Mouse (Mus musculus) heart, postnatal 0 days (tissue): ENCODE measurements around the gene Gtpbp6. TPM values are rescaled to one million over a fixed set of nuclear protein-coding genes. Genes with fewer than 3 reads are reported as not detected.
"Not testable (repeated sequence)": the region's sequence is repeated elsewhere in the genome, so short reads cannot be mapped to it uniquely, and the experiment has no call there.

Source experiments
- ATAC-seq: fragments of 200-750 bp; cut with Nextera tagmentation; 2 replicates; pipeline ENCODE4 v1.8.0; 2017; ENCODE audit warnings: low read depth, moderate number of reproducible peaks, moderate library complexity; ENCODE audit not compliant: insufficient read depth
- DNase-seq: peaks from one replicate; pipeline ENCODE4 v3.0.0-alpha.2; 2016; ENCODE audit warnings: low spot score
- H3K27ac ChIP-seq: fragments of 300-500 bp; sonication (generic); 2 replicates; pipeline ENCODE4 v1.5.1; 2014; ENCODE audit warnings: low read depth, mild to moderate bottlenecking
- H3K27me3 ChIP-seq: fragments of 300-500 bp; sonication (generic); 2 replicates; pipeline ENCODE4 v1.6.1; 2014; ENCODE audit warnings: low read length, mixed read lengths; ENCODE audit not compliant: control insufficient read depth, insufficient read depth
- H3K36me3 ChIP-seq: fragments of 300-500 bp; sonication (generic); replicated peaks from 2 replicates; pipeline ENCODE4 v1.6.1; 2014; ENCODE audit warnings: low read length, mixed read lengths; ENCODE audit not compliant: control insufficient read depth, insufficient read depth
- H3K4me1 ChIP-seq: fragments of 300-500 bp; sonication (generic); 2 replicates; pipeline ENCODE4 v1.6.1; 2014; ENCODE audit warnings: antibody characterized with exemption; ENCODE audit not compliant: control insufficient read depth, insufficient read depth
- H3K4me2 ChIP-seq: fragments of 300-500 bp; sonication (generic); 2 replicates; pipeline ENCODE4 v1.6.1; 2014; ENCODE audit warnings: low read depth, mild to moderate bottlenecking, low read length, moderate library complexity
- H3K4me3 ChIP-seq: fragments of 300-500 bp; sonication (generic); 2 replicates; pipeline ENCODE4 v1.5.1; 2014; ENCODE audit warnings: low read depth, low read length
- H3K9ac ChIP-seq: fragments of 300-500 bp; sonication (generic); replicated peaks from 2 replicates; pipeline ENCODE4 v1.6.1; 2014; ENCODE audit warnings: low read depth, low read length, mixed read lengths
- H3K9me3 ChIP-seq: fragments of 300-500 bp; sonication (generic); replicated peaks from 2 replicates; pipeline ENCODE4 v1.6.1; 2016; ENCODE audit warnings: low read length; ENCODE audit not compliant: control insufficient read depth
- CTCF ChIP-seq: IDR thresholded peaks from 2 replicates; pipeline ENCODE4 v1.5.1; 2016; ENCODE audit warnings: antibody characterized with exemption, control low read depth, low read depth
- EP300 ChIP-seq: IDR thresholded peaks from 2 replicates; pipeline ENCODE4 v1.6.1; 2016; ENCODE audit warnings: antibody characterized with exemption, low read depth
- WGBS: fragments of 180-500 bp; shearing (Covaris S2); extraction: QIAGEN DNeasy Blood & Tissue Kit; methylation state at CpG from one replicate; pipeline ENCODE4 v1.1.7; 2014; 5-methylcytosine and 5-hydroxymethylcytosine counted together
- polyA plus RNA-seq: library from polyadenylated mRNA; unstranded; fragments of >200 nt; fragmentation: Nextera tagmentation; extraction: Ambion mirVana; gene quantifications from 2 replicates; pipeline ENCODE4 v1.2.1, GENCODE M21; 2015
- total RNA-seq: library from RNA; depleted of rRNA; stranded (reverse); fragments of >200 nt; gene quantifications from 2 replicates; pipeline ENCODE4 v1.2.3, GENCODE M21; 2014; ENCODE audit warnings: low replicate concordance; rRNA removed

The Gtpbp6 gene
- total and polyA plus RNA-seq, 2 experiments from 2014 or later, result 14.2 to 29.8 TPM

DNA sequence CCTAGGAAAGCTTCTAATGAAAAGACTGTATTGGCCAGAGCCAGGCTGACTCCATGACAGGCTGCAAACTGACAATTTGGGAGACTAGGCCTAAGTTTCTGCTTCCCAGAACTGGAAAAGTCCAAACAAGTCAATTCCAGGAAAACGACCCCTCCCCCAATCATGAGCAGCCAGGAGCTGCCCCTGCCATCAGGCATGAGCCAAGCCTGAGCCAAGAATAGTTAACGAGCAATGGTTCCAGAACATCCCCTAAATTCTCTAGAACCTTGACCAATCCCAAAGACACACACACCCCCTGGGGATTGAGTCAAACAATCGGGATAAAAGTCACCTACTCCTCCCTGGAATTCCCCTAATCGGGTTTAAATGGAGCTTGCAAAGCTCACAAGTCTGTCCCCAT is 25.0 kb downstream of the Gtpbp6 start:
- DNase-seq, result no peak
- Histone ChIP-seq H3K9me3 (peaks cover 30% of the 10 kb centered on the region), H3K4me2 (no peak overlapping the region), H3K36me3 (no peaks in the 10 kb centered on the region), H3K27me3 (no peaks in the 10 kb centered on the region), H3K27ac (no peak overlapping the region), H3K9ac (no peak overlapping the region), H3K4me3 (no peak overlapping the region), H3K4me1 (no peaks in the 10 kb centered on the region)
- TF ChIP-seq EP300, result no peak
- no peak for TF ChIP-seq CTCF
- WGBS, result 70% methylated on average over 4 of the region's 4 CpGs
- no peak for ATAC-seq

DNA sequence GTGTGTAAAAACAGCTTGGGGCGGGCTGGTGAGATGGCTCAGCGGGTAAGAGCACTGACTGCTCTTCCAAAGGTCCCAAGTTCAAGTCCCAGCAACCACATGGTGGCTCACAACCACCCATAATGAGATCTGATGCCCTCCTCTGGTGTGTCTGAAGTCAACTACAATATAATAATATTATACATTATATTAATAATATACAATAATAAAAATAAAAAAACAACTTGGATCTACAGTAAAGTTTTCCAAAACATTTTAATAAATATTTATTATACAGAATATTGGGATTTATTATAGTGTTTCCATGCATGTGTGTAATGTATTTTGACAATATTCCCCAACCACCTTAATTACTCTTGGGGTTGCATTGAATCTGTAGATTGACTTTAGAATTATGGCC is 35.6 kb downstream of the Gtpbp6 start, which contains the start of gene Gm17655:
Gene Gm17655, minus strand, starts transcription at position 101 of the 400 bp plus-strand sequence.
- not testable (repeated sequence) for H3K27me3 ChIP-seq, H3K4me1 ChIP-seq, DNase-seq, H3K4me3 ChIP-seq, H3K36me3 ChIP-seq, ATAC-seq, H3K9ac ChIP-seq, H3K27ac ChIP-seq, H3K4me2 ChIP-seq
- peaks cover 29% of the 10 kb centered on the region for H3K9me3 ChIP-seq
- WGBS, result 88% methylated on average over 2 of the region's 2 CpGs

DNA sequence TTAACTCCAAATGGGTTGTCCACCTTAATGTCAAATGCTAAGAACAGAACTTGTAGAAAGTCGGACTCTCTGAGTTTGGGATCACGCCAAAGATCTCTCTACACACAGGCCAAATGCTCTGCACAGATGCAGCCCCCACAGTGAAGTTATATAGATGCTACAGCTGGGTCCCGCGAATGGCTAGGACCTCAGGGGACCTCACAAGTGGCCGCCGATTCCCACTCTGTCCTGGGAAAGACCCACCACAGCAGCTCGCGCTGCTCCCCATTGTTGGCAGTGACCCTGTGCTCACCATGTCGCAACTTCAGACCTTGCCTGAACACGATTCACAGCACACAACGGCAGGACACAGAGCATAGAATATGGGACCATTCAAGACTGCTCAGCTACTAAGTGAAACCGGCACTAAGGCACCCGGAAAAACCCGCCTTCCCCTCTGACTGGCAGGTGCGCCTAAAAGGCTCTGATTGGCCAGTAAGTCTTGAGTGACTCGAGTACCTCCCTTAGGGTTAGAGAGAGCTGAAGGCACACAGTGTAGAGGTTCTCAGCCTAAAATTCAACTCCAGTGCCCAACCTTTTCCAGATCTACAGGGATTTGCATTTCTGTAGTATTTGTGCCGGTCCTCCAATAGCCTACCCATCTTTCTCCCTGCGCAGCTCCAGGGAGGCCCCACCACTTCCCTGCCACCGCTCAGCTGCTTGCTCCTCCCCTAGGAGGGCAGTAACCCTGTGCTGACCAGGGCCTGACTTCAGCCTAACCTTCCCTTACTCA is 50.2 kb downstream of the Gtpbp6 start:
- Histone ChIP-seq H3K9me3 (no peaks in the 10 kb centered on the region), H3K4me2 (peak overlapping the region; percentile 65), H3K27ac (0 out of 2 replicates have a peak overlapping the region, but pooled peaks have one; percentile 28), H3K4me3 (peak overlapping the region; percentile 69), H3K27me3 (no peaks in the 10 kb centered on the region), H3K9ac (peak overlapping the region; percentile 49), H3K4me1 (no peaks in the 10 kb centered on the region), H3K36me3 (no peaks in the 10 kb centered on the region)
- peak; percentile 98 for ATAC-seq
- 2% methylated on average over 19 of the region's 19 CpGs for WGBS
- peak; percentile 87 for DNase-seq
- no peak for TF ChIP-seq CTCF
- TF ChIP-seq EP300, result no peak

Other genes with a start within 250 kb of the Gtpbp6 start
- gene Gm15446, start 184.8 kb downstream of the Gtpbp6 start, total RNA-seq, result 0.08 and 1.6 TPM in 2 replicates
- 0.51 and 0.52 TPM in 2 replicates for gene Gm15446, start 184.8 kb downstream of the Gtpbp6 start, polyA plus RNA-seq
- 0.73 and 2.5 TPM in 2 replicates for gene Zfp932, start 111.7 kb downstream of the Gtpbp6 start, total RNA-seq
- gene Zfp932, start 111.7 kb downstream of the Gtpbp6 start, polyA plus RNA-seq, result 9.5 and 9.6 TPM in 2 replicates
- gene Gm17655, start 35.7 kb downstream of the Gtpbp6 start, total RNA-seq, result 0.12 TPM in 1 of 2 replicates, not detected in the other
- gene Gm17655, start 35.7 kb downstream of the Gtpbp6 start, polyA plus RNA-seq, result 1.4 and 1.8 TPM in 2 replicates
- gene Gm35315, start 13.8 kb downstream of the Gtpbp6 start, total RNA-seq, result 2.3 TPM in 1 of 2 replicates, not detected in the other
- 0.03 and 0.05 TPM in 2 replicates for gene Gm35315, start 13.8 kb downstream of the Gtpbp6 start, polyA plus RNA-seq
- gene Plcxd1, start 8.2 kb downstream of the Gtpbp6 start, total RNA-seq, result not detected in 2 replicates
- gene Plcxd1, start 8.2 kb downstream of the Gtpbp6 start, polyA plus RNA-seq, result 0.26 and 0.29 TPM in 2 replicates
- gene Zfp605, start 1.9 kb upstream of the Gtpbp6 start, total RNA-seq, result 0.50 and 3.3 TPM in 2 replicates
- gene Zfp605, start 1.9 kb upstream of the Gtpbp6 start, polyA plus RNA-seq, result 2.1 and 2.4 TPM in 2 replicates
- gene Chfr, start 27.6 kb upstream of the Gtpbp6 start, total RNA-seq, result 32.3 and 56.0 TPM in 2 replicates
- 17.3 and 19.7 TPM in 2 replicates for gene Chfr, start 27.6 kb upstream of the Gtpbp6 start, polyA plus RNA-seq
- gene Golga3, start 68.5 kb upstream of the Gtpbp6 start, total RNA-seq, result 10.1 and 17.6 TPM in 2 replicates
- 8.7 and 11.1 TPM in 2 replicates for gene Golga3, start 68.5 kb upstream of the Gtpbp6 start, polyA plus RNA-seq
- 17.3 and 24.2 TPM in 2 replicates for gene Ankle2, start 122.8 kb upstream of the Gtpbp6 start, total RNA-seq
- gene Ankle2, start 122.8 kb upstream of the Gtpbp6 start, polyA plus RNA-seq, result 12.5 and 12.6 TPM in 2 replicates
- 76.6 and 77.4 TPM in 2 replicates for gene Pgam5, start 161.7 kb upstream of the Gtpbp6 start, total RNA-seq
- gene Pgam5, start 161.7 kb upstream of the Gtpbp6 start, polyA plus RNA-seq, result 37.6 and 39.6 TPM in 2 replicates
- gene Pxmp2, start 178.0 kb upstream of the Gtpbp6 start, total RNA-seq, result 32.5 and 113 TPM in 2 replicates
- 48.4 and 48.6 TPM in 2 replicates for gene Pxmp2, start 178.0 kb upstream of the Gtpbp6 start, polyA plus RNA-seq
- 12.8 and 13.8 TPM in 2 replicates for gene Pole, start 178.1 kb upstream of the Gtpbp6 start, total RNA-seq
- 3.6 and 4.8 TPM in 2 replicates for gene Pole, start 178.1 kb upstream of the Gtpbp6 start, polyA plus RNA-seq
- gene P2rx2, start 235.0 kb upstream of the Gtpbp6 start, total RNA-seq, result not detected in 2 replicates
- not detected in 2 replicates for gene P2rx2, start 235.0 kb upstream of the Gtpbp6 start, polyA plus RNA-seq
- gene Lrcol1, start 236.5 kb upstream of the Gtpbp6 start, total RNA-seq, result not detected in 2 replicates
- gene Lrcol1, start 236.5 kb upstream of the Gtpbp6 start, polyA plus RNA-seq, result not detected in 2 replicates